Mouse (Mus musculus) embryonic facial prominence, embryonic 15.5 days (tissue): ENCODE data around the gene Nfat5. TPM values are rescaled to one million over a fixed set of nuclear protein-coding genes. Genes with fewer than 3 reads are reported as not detected.

Experiments
- ATAC-seq: fragments of 200-750 bp; cut with Nextera tagmentation; 2 replicates; pipeline ENCODE4 v1.8.0; 2017; ENCODE audit warnings: low read depth, moderate TSS enrichment; ENCODE audit not compliant: insufficient number of reproducible peaks, low FRiP score, low TSS enrichment
- H3K27ac ChIP-seq: fragments of 300-500 bp; sonication (generic); replicated peaks from 2 replicates; pipeline ENCODE4 v1.5.1; 2015; ENCODE audit warnings: mild to moderate bottlenecking, inconsistent platforms
- H3K27me3 ChIP-seq: fragments of 300-500 bp; sonication (generic); 2 replicates; pipeline ENCODE4 v1.6.1; 2015; ENCODE audit warnings: inconsistent platforms
- H3K36me3 ChIP-seq: fragments of 300-500 bp; sonication (generic); 2 replicates; pipeline ENCODE4 v1.6.1; 2015; ENCODE audit warnings: mild to moderate bottlenecking, inconsistent platforms
- H3K4me1 ChIP-seq: fragments of 300-500 bp; sonication (generic); 2 replicates; pipeline ENCODE4 v1.6.1; 2015; ENCODE audit warnings: inconsistent platforms
- H3K4me2 ChIP-seq: fragments of 300-500 bp; sonication (generic); replicated peaks from 2 replicates; pipeline ENCODE4 v1.6.1; 2015; ENCODE audit warnings: mild to moderate bottlenecking, inconsistent platforms
- H3K4me3 ChIP-seq: fragments of 300-500 bp; sonication (generic); replicated peaks from 2 replicates; pipeline ENCODE4 v1.5.1; 2015; ENCODE audit warnings: mild to moderate bottlenecking, inconsistent platforms
- H3K9ac ChIP-seq: fragments of 300-500 bp; sonication (generic); 2 replicates; pipeline ENCODE4 v1.6.1; 2015; ENCODE audit warnings: inconsistent platforms
- H3K9me3 ChIP-seq: fragments of 300-500 bp; sonication (generic); replicated peaks from 2 replicates; pipeline ENCODE4 v1.6.1; 2016; ENCODE audit warnings: inconsistent platforms
- WGBS: fragments of 180-500 bp; shearing (Covaris S2); methylation state at CpG from one replicate; pipeline ENCODE4 v1.1.7; 2015; 5-methylcytosine and 5-hydroxymethylcytosine counted together
- polyA plus RNA-seq: library from polyadenylated mRNA; unstranded; fragments of >200 nt; fragmentation: Nextera tagmentation; extraction: Ambion mirVana; gene quantifications from 2 replicates; pipeline ENCODE4 v1.2.1, GENCODE M21; 2015

The Nfat5 gene
- polyA plus RNA-seq, 1 experiment from 2014 or later: 19.0 TPM

- Histone ChIP-seq H3K9ac (no peak overlapping the region), H3K4me1 (peaks cover 4% of the 10 kb centered on the region; the same call in 1 of the 2 replicates), H3K4me2 (no peak overlapping the region), H3K27ac (no peak overlapping the region), H3K36me3 (no peaks in the 10 kb centered on the region), H3K4me3 (no peak overlapping the region), H3K9me3 (no peaks in the 10 kb centered on the region), H3K27me3 (no peaks in the 10 kb centered on the region)
- ATAC-seq: no peak
- WGBS: 59% methylated on average over 10 of the region's 10 CpGs
Observed at GRCm38 (mm10) chr8:107265811-107266210, 27.5 kb upstream of the Nfat5 start.

- 55% methylated on average over 9 of the region's 9 CpGs for WGBS
- no peak overlapping the region for H3K4me3 ChIP-seq
- no peaks in the 10 kb centered on the region for H3K9me3 ChIP-seq
- H3K27ac ChIP-seq: no peak overlapping the region
- no peaks in the 10 kb centered on the region for H3K27me3 ChIP-seq
- H3K4me1 ChIP-seq: peaks cover 4% of the 10 kb centered on the region; the same call in 1 of the 2 replicates
- H3K4me2 ChIP-seq: no peak overlapping the region
- H3K9ac ChIP-seq: no peak overlapping the region
- no peak for ATAC-seq
- H3K36me3 ChIP-seq: no peaks in the 10 kb centered on the region
Observed at GRCm38 (mm10) chr8:107268501-107268900, 24.8 kb upstream of the Nfat5 start.

GRCm38 (mm10) chr8:107269191-107269590, 24.1 kb upstream of the Nfat5 start:
- no peaks in the 10 kb centered on the region for H3K27me3 ChIP-seq
- H3K4me3 ChIP-seq: no peak overlapping the region
- no peak for ATAC-seq
- no peak overlapping the region for H3K27ac ChIP-seq
- H3K9me3 ChIP-seq: no peaks in the 10 kb centered on the region
- H3K9ac ChIP-seq: no peak overlapping the region
- H3K4me2 ChIP-seq: no peak overlapping the region
- no peaks in the 10 kb centered on the region for H3K36me3 ChIP-seq
- H3K4me1 ChIP-seq: peaks cover 4% of the 10 kb centered on the region; the same call in 1 of the 2 replicates

- no peak overlapping the region for H3K9ac ChIP-seq
- H3K4me3 ChIP-seq: no peak overlapping the region
- H3K36me3 ChIP-seq: no peaks in the 10 kb centered on the region
- H3K4me1 ChIP-seq: peaks cover 4% of the 10 kb centered on the region; the same call in 1 of the 2 replicates
- no peaks in the 10 kb centered on the region for H3K27me3 ChIP-seq
- no peak overlapping the region for H3K27ac ChIP-seq
- WGBS: 53% methylated on average over 3 of the region's 3 CpGs
- H3K4me2 ChIP-seq: no peak overlapping the region
- H3K9me3 ChIP-seq: no peaks in the 10 kb centered on the region
- no peak for ATAC-seq
Observed at GRCm38 (mm10) chr8:107269617-107270139, 23.6 kb upstream of the Nfat5 start.

GRCm38 (mm10) chr8:107270287-107270686, 23.0 kb upstream of the Nfat5 start:
- H3K4me2 ChIP-seq: peak overlapping the region; percentile 21
- H3K36me3 ChIP-seq: no peaks in the 10 kb centered on the region
- 31% methylated on average over 4 of the region's 4 CpGs for WGBS
- H3K9me3 ChIP-seq: no peaks in the 10 kb centered on the region
- 0 out of 2 replicates have a peak overlapping the region, but pooled peaks have one; percentile 19 for H3K27ac ChIP-seq
- no peak overlapping the region for H3K9ac ChIP-seq
- no peak for ATAC-seq
- no peaks in the 10 kb centered on the region for H3K27me3 ChIP-seq
- 0 out of 2 replicates have a peak overlapping the region, but pooled peaks have one; percentile 3 for H3K4me3 ChIP-seq
- H3K4me1 ChIP-seq: peaks cover 4% of the 10 kb centered on the region; the same call in 1 of the 2 replicates

- peak overlapping the region; percentile 21 for H3K4me2 ChIP-seq
- 0 out of 2 replicates have a peak overlapping the region, but pooled peaks have one; percentile 3 for H3K4me3 ChIP-seq
- H3K27ac ChIP-seq: 0 out of 2 replicates have a peak overlapping the region, but pooled peaks have one; percentile 19
- no peak overlapping the region for H3K9ac ChIP-seq
- ATAC-seq: no peak
- no peaks in the 10 kb centered on the region for H3K36me3 ChIP-seq
- peaks cover 4% of the 10 kb centered on the region; the same call in 1 of the 2 replicates for H3K4me1 ChIP-seq
- no peaks in the 10 kb centered on the region for H3K27me3 ChIP-seq
- H3K9me3 ChIP-seq: no peaks in the 10 kb centered on the region
- WGBS: 35% methylated on average over 11 of the region's 11 CpGs
Observed at GRCm38 (mm10) chr8:107270751-107271150, 22.5 kb upstream of the Nfat5 start.

GRCm38 (mm10) chr8:107277323-107277883, 15.9 kb upstream of the Nfat5 start:
- Histone ChIP-seq H3K4me2 (no peak overlapping the region), H3K27me3 (no peaks in the 10 kb centered on the region), H3K4me3 (no peak overlapping the region), H3K27ac (no peak overlapping the region), H3K9me3 (no peaks in the 10 kb centered on the region), H3K36me3 (no peaks in the 10 kb centered on the region), H3K9ac (no peak overlapping the region), H3K4me1 (no peaks in the 10 kb centered on the region)
- ATAC-seq: no peak
- WGBS: 34% methylated on average over 5 of the region's 5 CpGs

- no peaks in the 10 kb centered on the region for H3K4me1 ChIP-seq
- no peaks in the 10 kb centered on the region for H3K27me3 ChIP-seq
- WGBS: 90% methylated on average over 1 of the region's 1 CpGs
- H3K4me3 ChIP-seq: no peak overlapping the region
- no peaks in the 10 kb centered on the region for H3K9me3 ChIP-seq
- H3K4me2 ChIP-seq: no peak overlapping the region
- ATAC-seq: no peak
- H3K27ac ChIP-seq: no peak overlapping the region
- no peaks in the 10 kb centered on the region for H3K36me3 ChIP-seq
- H3K9ac ChIP-seq: no peak overlapping the region
Observed at GRCm38 (mm10) chr8:107278571-107278970, 14.7 kb upstream of the Nfat5 start.

GRCm38 (mm10) chr8:107286686-107287085, 6.6 kb upstream of the Nfat5 start:
- Histone ChIP-seq H3K36me3 (no peaks in the 10 kb centered on the region), H3K27ac (no peak overlapping the region), H3K4me3 (no peak overlapping the region), H3K4me2 (no peak overlapping the region), H3K4me1 (0 out of 2 replicates have a peak, but pooled peaks cover under 1% of the 10 kb centered on the region), H3K27me3 (no peaks in the 10 kb centered on the region), H3K9ac (no peak overlapping the region), H3K9me3 (no peaks in the 10 kb centered on the region)
- 69% methylated on average over 9 of the region's 9 CpGs for WGBS
- ATAC-seq: no peak

- H3K9ac ChIP-seq: no peak overlapping the region
- no peak for ATAC-seq
- no peaks in the 10 kb centered on the region for H3K27me3 ChIP-seq
- 0 out of 2 replicates have a peak, but pooled peaks cover 9% of the 10 kb centered on the region for H3K4me1 ChIP-seq
- H3K36me3 ChIP-seq: no peaks in the 10 kb centered on the region
- no peak overlapping the region for H3K4me2 ChIP-seq
- WGBS: 62% methylated on average over 5 of the region's 5 CpGs
- H3K27ac ChIP-seq: no peak overlapping the region
- H3K9me3 ChIP-seq: no peaks in the 10 kb centered on the region
- H3K4me3 ChIP-seq: no peak overlapping the region
Observed at GRCm38 (mm10) chr8:107287522-107287921, 5.7 kb upstream of the Nfat5 start.

GRCm38 (mm10) chr8:107291171-107291601, 2.1 kb upstream of the Nfat5 start:
- Histone ChIP-seq H3K4me3 (no peak overlapping the region), H3K9me3 (no peaks in the 10 kb centered on the region), H3K9ac (no peak overlapping the region), H3K4me1 (peaks cover 15% of the 10 kb centered on the region; the same call in 1 of the 2 replicates), H3K4me2 (no peak overlapping the region), H3K36me3 (no peaks in the 10 kb centered on the region), H3K27me3 (no peaks in the 10 kb centered on the region), H3K27ac (no peak overlapping the region)
- WGBS: 82% methylated on average over 4 of the region's 4 CpGs
- no peak for ATAC-seq
